Mouse (Mus musculus): ENCODE measurements around the gene Itm2a.

- TF ChIP-seq POLR2A (IDR thresholded peaks at IDR 0.05; ENCODE audit: low read depth, low read length) (no peak), CTCF (IDR thresholded peaks at IDR 0.05; ENCODE audit: extremely low read depth, insufficient read depth, insufficient read length, insufficient replicate concordance) (no peak)
Observed at GRCm38 (mm10) chrX:107402481-107402880, 695 bp downstream of the Itm2a start.

All from spleen, adult 2 months (tissue).